Mouse (Mus musculus) urinary bladder, postnatal 25 days (tissue): ENCODE measurements around the gene Wnt10a.
"Not testable (repeated sequence)": the region's sequence is repeated elsewhere in the genome, so short reads cannot be mapped to it uniquely, and the experiment has no call there.

Experiments
- DNase-seq: peaks from one replicate; pipeline ENCODE4 v3.0.0; 2022; ENCODE audit warnings: low spot score

Wnt10a gene

DNA sequence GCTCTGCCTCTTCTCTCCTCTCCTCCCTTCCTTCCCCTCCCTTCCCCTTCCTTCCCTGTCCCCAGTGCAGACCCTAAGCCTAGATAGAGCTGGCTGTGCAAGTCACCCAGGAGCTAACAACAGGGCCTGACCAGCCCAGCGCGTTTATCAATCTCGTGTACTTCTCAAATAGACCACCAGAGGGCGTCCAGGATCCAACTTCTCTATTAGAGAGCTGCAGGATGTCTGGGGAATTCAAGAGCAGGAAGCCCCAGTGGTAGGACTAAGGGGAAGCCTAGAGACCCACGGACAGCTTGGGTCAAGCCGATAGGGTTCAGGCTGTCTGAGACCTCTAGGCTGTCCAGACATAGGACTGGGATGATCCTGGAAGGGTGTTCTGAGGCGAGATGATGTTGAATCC, 3.5 kb upstream of the Wnt10a start:
- peak; percentile 77 for DNase-seq

DNA sequence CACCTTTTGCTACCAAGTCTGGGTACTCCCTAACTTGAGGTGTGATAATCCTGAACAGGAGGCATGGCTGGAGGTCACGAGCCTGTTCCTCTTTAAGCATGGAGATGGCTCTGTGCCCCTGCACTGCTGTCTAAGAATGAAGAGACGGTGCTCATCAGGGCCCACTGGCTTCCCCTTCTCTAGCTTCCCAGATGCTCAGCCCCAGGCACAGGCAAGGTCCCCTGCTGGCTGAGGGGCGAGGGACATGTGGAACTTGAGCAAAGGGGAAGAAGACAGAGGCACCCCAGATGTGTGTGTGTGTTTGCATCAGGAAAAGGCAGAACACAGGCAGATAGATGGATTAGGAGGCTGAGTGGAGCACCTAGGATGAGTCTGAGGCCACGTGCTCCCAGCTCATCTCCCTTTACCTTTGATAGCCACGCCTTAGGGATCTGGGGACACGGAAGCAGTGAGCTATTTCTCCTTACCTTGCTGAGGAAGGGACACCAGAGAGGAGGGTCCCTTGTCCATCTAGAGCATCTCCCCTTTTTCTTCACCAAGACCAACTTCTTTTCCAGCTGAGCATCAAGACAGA, 2.6 kb upstream of the Wnt10a start:
- no peak for DNase-seq

DNA sequence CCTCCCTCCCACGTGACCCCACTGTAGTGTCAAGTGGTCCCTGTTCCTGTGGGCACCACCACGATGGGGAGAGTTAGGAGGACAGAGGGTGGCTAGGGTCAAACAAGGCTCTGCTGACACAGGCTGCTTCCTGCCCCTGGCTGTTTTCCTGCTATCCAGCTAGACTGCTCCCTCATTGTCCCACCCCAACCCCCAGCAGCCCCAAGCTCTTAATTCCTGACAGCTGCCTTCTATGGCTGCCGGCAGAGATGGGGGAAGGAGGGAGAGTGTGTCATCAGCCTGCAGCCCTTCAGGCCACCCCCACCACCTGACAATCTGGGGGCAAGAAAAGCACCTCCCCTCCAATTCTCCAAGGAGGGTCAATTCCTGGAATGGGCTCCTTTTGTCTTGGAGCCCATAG, 1.2 kb upstream of the Wnt10a start:
- DNase-seq: no peak

DNA sequence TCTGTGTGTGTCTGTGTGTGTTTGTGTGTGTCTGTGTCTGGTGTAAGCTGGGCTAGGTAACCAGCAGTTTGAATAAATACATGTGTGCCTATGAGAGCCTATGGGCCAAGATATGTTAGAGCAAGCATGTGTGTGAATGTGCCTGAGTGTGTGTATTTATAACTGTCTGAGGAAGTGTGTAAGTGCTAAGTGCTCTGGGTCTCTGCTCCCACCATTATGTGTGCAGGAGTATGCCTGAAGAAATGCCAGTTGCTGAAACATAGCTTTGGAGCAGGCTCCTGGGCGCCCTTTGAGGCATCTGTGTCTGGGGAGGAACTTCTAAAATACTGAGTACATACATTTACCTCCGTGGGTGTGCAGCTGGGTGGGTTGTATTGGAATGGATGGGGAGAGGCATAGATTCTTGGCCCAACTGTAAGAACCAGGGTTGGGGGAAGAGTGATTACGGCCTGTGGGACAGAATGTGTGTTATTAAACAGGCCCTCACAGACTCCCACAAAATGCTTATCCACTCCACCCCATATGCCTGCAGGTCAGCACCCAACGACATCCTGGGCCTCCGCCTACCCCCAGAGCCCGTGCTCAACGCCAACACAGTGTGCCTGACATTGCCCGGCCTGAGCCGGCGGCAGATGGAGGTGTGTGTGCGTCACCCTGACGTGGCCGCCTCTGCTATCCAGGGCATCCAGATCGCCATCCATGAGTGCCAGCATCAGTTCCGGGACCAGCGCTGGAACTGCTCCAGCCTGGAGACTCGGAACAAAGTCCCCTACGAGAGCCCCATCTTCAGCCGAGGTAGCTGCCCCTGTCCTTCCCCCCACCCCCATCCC, 1.7 kb downstream of the Wnt10a start:
- no peak for DNase-seq

DNA sequence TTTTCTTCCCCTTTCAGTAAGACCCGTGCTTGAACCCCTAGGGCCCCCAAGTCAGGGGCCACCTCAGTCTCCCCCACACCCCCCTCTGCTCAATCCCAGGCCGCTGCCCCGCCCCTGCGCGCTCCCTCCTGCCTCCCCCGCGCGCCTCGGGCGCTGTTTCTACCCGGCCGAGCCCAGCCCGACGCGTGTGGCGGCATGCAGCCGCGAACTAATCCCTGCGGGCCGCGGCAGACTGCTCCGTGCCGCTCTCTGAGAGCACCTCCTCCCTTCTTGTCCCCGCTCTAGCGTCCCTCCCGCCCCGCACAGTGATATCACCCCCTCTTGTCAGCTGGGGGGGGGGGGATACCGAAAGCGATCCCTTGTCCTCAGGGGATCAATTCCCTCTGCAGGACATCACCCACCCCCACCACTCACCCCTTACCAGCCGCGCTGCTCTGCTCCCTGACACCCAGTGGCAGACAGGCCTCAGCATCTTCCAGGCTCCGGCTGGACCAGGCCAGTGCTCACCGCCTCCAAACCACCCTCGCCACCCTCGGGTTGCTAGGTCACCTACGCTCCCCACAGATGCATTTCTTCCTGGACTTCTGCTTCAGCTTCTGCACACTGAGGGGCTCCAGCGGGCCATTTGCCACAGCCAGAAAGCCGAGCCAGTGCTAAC, 3.3 kb downstream of the Wnt10a start:
- DNase-seq: no peak

DNA sequence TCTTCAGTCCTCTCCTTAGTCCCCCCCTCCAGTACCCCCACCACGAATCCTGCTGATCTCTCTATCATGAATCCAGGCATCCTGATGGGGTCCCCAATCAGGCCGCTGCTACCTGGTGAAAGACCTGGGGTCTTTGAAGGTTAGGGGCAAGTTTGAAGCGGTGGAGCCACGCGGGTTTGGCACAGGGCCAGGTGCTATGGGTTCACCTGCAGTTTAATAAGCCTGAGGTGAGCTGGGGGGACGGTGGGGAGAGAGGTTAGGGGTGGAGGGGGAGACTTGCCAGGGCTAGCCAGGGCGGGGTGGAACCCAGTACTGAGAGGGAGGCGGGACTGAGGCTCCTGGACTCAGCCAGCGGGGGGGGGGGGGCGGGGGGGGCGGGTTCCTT, 3.8 kb downstream of the Wnt10a start:
- DNase-seq: no peak

DNA sequence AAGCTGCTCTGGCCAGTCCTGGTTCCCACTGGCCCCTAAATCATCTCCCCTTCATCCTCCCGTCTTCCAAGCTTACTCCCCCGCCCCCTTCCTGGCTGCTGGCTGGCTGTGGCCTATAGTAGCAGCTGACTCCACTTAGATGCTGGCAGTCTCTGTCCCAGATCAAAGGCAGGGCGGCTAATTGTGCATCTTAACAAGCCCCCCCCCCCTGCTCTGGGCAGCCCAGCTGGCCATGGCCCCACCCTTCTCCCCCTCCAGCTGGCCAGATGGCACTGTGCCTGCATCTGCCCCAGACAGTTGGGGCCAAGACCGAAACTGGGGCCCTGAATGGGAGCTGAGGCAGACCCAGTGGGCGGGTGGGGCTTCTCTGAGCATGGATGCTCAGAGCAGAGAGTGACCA, 6.1 kb downstream of the Wnt10a start:
- no peak for DNase-seq

DNA sequence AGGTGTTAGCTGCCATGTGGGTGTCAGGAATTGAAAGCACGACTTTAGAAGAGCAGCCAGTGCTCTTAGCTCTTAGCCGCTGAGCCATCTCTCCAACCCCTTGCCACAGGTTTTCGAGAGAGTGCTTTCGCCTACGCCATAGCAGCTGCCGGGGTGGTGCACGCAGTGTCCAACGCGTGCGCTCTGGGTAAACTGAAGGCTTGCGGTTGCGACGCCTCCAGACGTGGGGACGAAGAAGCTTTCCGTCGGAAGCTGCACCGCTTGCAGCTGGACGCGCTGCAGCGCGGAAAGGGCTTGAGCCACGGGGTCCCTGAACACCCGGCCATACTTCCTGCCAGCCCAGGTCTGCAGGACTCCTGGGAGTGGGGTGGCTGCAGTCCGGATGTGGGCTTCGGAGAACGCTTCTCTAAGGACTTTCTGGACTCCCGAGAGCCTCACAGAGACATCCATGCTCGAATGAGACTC, 9.1 kb downstream of the Wnt10a start:
- DNase-seq: no peak

DNA sequence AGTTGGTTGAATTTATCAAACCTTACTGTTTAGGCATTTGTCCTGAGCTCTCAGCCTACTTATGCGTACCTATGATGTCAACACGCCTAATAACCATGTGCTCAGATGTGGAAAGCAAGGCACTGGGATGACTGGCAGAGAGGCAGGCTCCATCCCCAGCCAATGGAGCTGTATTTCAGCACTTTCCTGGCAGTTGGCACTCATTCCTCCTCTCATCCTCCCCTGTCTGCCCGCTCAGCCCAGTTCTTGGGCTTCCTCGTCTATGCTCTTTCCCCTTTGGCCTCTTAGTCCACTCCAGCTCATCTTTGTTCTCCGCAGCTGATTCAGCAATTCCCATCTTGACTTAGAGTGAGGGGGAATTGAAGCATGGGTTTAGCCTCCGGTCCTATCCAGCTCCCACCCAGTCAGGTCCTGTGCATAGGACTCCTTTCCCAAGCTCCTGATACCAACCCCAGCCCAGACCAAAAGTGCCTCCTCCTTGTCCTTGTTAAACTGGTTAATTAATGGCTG, 10.4 kb downstream of the Wnt10a start:
- DNase-seq: no peak

DNA sequence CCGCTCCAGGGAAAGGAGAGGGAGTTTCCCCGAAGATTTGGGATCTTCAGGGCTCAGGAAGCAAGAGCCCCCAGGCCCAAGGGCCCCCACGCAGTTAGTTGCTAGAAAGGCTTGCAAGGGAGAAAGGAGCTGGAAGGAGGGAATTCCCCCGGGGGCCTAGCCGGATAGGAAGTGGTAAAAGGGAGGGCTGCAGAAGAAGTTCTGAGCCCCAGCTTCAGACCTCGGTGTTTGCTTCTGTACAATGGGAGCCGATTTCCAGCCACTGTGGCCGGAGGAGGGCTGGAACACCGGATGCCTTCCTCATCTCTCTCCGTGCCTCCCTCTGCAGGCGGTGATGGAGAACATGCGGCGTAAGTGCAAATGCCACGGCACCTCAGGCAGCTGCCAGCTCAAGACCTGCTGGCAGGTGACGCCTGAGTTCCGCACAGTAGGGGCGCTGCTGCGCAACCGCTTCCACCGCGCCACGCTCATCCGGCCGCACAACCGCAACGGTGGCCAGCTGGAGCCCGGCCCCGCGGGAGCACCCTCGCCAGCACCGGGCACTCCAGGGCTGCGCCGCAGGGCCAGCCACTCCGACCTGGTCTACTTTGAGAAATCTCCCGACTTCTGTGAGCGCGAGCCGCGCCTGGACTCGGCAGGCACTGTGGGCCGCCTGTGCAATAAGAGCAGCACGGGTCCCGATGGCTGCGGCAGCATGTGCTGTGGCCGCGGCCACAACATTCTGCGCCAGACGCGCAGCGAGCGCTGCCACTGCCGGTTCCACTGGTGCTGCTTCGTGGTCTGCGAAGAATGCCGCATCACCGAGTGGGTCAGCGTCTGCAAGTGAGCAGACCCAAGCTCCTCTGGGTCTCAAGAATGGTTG, 11.7 kb downstream of the Wnt10a start:
- DNase-seq: peak; percentile 67

DNA sequence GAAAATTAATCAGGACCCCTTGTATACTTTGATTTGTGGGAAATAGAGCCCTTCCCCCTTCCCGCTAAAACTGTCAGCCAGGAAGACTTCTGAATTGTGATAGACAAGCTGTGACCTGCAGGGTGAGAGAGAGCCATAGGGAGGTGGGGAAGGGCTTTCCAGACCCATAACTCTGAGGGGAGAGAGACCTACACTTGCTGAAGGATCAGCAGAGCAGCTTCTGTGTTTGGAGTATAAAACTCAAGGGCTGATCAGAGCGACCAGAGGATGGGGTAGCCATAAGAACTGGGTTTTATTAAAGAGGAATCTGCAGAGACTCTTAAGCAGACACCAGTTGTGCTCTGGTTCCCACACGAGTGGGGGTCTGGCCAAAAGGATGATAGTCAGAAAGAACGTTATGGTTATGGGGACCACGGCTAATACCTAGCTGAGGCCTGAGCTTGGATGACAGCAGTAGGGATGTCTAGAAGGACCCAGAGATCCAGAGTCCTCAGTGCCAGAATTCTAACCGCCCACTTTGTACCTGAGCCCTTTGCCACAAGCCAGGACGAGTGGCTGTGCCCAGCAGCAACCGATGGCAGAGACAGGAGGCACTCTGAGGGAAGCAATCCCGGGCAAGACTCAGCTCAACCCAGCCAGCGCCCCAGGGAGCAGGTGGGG, 13.0 kb downstream of the Wnt10a start:
- DNase-seq: no peak

DNA sequence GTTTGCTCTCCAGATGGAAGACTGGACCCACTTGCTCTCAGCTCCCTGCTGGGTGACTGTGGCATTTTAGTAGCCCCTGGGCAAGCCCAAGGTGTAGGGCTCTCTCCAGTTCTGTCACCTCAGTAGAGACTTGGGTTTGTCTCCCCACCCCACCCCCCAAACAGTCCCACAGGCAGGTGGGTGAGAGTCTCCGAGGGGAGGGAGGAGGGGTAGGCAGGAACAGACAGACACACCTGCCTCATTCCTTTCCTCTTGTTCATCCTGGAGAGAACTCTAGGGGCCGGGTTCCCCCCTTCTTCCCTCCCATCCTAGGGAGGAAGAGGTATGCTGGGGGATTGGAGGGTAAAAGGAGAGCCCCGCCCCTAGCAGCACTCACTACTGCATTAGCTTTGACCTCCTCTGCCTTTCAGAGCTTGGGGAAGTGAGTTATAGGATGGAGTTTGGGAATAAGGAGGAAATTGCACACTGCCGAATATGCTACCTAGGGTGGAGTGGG, 14.1 kb downstream of the Wnt10a start:
- no peak for DNase-seq

DNA sequence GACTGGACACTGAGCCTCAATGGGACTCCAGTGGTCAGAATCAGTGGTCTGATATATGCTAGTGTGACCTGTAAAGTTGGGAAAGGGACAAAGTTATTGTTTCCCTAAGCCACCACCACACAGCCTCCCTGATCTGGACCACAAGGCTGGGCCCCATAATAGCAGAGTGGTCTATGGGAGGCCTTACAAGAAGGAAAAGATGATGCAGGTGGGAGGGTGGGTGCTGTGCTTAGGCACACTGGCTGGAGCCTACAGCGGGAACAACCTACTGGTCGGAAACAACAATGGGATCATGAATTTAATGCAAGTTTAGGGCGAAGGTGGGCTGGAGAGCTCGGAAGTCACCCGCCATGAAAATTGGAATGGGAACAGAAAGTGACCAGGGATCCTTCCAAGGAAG, 14.5 kb downstream of the Wnt10a start:
- no peak for DNase-seq

DNA sequence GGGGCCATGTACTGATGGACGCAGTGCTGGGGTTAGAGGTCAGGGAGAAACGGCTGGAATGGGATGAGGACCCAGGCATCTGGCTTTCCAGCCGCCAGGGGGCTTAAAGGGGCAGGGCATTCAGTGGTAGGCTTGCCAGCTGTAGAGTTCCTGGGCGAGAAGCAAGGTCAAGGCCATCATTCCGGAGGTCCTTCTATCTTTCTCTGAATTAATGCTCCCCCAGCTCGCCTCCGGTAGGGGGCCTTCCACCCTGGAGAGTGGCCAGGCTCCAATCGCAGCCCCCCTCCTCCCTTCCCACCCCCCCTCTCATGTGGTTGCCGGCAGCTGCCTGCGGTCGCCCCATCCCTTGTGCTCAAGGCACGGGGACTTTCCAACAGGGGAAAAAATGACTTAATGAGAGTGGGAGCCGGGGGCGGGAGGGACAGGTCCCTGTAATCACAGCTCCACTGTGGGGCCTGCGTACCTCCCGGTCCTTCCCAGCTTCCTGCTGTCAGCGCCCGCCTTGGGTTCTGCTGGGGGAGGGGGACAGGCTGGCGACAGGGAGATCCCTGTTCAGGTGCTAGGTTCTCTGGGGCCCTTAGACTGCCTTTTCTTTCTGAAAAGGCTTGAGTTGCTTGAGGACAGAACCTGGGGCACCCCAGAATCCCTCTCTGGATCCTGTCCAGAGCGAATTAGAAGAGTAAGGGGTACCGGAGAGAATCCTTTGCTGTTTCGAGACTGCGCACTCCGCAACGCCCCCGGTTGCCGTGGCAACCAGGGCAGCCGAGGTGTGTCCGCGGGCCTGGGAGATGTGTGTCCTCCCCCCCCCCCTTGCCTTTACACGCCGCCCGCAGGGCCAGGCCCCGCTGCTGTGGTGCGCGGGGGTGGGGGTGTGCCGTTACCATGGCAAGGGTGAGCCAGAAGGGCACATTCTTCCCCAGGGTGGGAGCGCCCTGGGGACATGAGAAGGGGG, 15.3 kb downstream of the Wnt10a start:
- DNase-seq: peak; percentile 35

DNA sequence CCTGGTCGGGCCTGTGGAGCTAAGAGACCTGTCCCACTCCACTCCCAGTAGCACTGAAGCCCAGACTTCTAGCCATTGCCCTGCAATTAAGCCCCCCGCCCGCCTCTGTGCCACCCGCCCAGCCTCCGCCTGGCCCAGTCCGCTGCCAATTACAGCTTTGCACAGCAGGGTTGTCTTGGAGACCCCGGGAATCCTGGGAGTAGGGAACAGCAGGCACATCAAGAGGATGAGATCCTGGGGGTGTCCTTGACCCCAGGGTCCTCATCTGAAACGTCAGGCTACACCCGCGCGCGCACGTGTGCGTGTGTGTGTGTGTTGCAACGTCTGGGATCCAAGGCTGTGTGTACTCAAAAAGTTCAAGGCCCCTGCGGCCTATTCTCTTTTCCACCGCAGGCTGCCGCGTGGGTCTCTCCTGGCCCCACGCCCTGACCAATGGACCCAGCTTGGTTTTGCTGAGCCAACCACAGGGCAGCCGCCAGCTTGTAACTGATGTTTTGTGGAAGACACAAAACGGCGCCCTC, 16.3 kb downstream of the Wnt10a start:
- no peak for DNase-seq

DNA sequence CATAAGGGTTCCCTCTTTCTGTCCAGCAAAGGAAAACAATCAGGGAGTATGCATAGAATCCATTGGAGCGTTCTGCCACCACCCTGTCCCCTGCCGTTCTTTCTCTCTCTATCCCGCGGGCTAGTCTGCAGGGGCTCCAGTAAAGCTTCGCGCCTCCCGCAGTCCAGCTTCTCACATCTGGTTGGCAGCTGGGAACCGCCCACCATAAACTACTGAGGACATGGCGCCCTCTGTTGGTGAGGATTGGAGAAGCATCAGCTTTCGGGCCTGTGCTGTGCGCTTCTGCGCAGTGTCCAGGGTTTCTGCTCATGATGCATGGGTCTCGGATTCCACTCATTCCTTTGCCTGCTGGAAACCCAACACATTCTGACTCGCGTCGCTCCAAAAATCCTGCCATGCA, 16.8 kb downstream of the Wnt10a start:
- DNase-seq: peak; percentile 92

DNA sequence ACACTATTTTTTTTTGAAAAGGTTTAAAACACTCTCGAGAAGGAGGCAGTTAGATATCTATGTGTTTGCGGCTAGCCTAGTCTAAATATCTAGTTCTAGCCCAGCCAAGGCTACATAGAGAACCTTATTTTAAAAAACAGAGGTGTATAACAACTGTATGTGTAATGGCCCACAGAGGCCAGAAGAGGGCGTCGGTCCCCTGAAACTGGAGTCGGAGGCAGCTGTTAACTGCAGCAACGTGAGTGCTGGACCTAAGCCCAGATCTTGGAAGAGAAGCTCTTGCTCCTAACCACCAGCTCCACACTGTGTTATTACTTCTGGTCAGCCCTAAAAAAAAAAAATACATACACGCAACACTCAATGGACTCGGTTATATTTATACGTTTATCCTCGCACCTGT, 17.7 kb downstream of the Wnt10a start:
- DNase-seq: no peak

DNA sequence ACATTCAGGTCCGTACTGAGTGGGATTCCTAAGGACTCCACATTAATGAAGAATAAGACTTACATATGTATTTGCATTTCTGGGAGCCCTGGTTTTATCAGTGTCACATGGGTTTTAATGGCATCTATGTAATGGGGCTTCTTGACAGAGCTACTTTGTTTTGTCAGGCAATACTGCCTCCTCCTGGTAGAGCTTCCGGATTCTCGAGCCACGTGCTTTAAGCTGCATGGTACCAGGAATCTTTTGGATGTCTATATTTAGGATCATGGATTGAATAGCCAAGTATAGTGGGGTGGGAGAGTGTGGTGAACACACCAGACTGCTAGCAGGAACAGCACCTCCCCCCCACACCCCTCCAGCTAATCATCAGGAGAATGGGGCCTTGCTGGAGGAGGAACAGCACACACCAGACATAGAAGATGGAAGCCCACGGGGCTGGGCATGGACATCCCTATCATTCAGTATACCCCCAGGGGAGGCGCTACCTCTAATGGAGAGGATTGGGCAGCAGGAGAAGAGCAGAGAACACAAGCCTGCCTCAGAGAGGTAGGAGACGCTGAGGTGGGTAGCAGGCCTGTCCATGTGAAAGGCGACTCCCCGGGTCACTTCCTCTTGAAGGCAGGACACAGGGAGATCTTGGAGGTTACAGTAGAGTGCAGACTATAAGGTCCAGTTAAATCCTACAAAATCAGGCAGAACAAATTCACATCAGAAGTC, 23.8 kb downstream of the Wnt10a start:
- DNase-seq: no peak

DNA sequence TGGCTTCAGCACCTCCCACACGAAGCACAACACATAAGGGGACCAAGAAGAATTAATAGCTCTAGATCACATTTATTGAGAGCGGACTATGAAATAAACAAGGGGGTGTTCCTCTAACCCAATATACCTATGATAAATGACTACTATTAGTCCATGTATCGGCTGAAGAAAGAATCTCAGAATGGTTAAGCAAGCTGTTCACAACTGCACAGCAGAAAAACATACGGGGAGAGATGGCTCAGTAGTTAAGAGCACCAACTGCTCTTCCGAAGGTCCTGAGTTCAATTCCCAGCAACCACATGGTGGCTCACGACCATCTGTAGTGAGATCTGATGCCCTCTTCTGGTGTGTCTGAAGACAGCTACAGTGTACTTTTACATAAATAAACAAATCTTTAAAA, 24.6 kb downstream of the Wnt10a start:
- DNase-seq: not testable (repeated sequence)
